Mouse (Mus musculus) stomach, embryonic 14.5 days (tissue): ENCODE data around the gene Pid1. TPM values are rescaled to one million over a fixed set of nuclear protein-coding genes. Genes with fewer than 3 reads are reported as not detected.
"Not testable (repeated sequence)": the region's sequence is repeated elsewhere in the genome, so short reads cannot be mapped to it uniquely, and the experiment has no call there.

Experiments
- ATAC-seq: fragments of 200-750 bp; cut with Nextera tagmentation; 2 replicates; pipeline ENCODE4 v1.8.0; 2017; ENCODE audit warnings: low read depth, moderate TSS enrichment; ENCODE audit not compliant: insufficient number of reproducible peaks, insufficient read depth, low FRiP score
- H3K27ac ChIP-seq: fragments of 300-500 bp; sonication (generic); 2 replicates; pipeline ENCODE4 v1.5.1; 2014; ENCODE audit warnings: mild to moderate bottlenecking, low read length, moderate library complexity, mixed read lengths
- H3K27me3 ChIP-seq: fragments of 300-500 bp; sonication (generic); 2 replicates; pipeline ENCODE4 v1.6.1; 2014; ENCODE audit warnings: low read length, control low read depth, mixed read lengths; ENCODE audit not compliant: control insufficient read depth, insufficient read depth
- H3K36me3 ChIP-seq: fragments of 300-500 bp; sonication (generic); 2 replicates; pipeline ENCODE4 v1.6.1; 2014; ENCODE audit warnings: mild to moderate bottlenecking, control low read depth, low read length, moderate library complexity, mixed read lengths; ENCODE audit not compliant: control insufficient read depth, insufficient read depth
- H3K4me1 ChIP-seq: fragments of 300-500 bp; sonication (generic); 2 replicates; pipeline ENCODE4 v1.6.1; 2014; ENCODE audit warnings: low read length, control low read depth, mixed read lengths; ENCODE audit not compliant: control insufficient read depth, insufficient read depth
- H3K4me2 ChIP-seq: fragments of 300-500 bp; sonication (generic); replicated peaks from 2 replicates; pipeline ENCODE4 v1.6.1; 2014; ENCODE audit warnings: low read depth, low read length, control low read depth
- H3K4me3 ChIP-seq: fragments of 300-500 bp; sonication (generic); 2 replicates; pipeline ENCODE4 v1.5.1; 2014; ENCODE audit warnings: low read depth, low read length, control low read depth
- H3K9ac ChIP-seq: fragments of 300-500 bp; sonication (generic); replicated peaks from 2 replicates; pipeline ENCODE4 v1.6.1; 2014; ENCODE audit warnings: low read depth, mild to moderate bottlenecking, control low read depth, low read length, moderate library complexity, mixed read lengths
- H3K9me3 ChIP-seq: fragments of 300-500 bp; sonication (generic); 2 replicates; pipeline ENCODE4 v1.6.1; 2016; ENCODE audit warnings: low read depth, low read length, control low read depth; ENCODE audit not compliant: control insufficient read depth
- WGBS: fragments of 180-500 bp; shearing (Covaris S2); extraction: QIAGEN DNeasy Blood & Tissue Kit; methylation state at CpG from one replicate; pipeline ENCODE4 v1.1.7; 2014; 5-methylcytosine and 5-hydroxymethylcytosine counted together
- polyA plus RNA-seq: library from polyadenylated mRNA; unstranded; fragments of >200 nt; fragmentation: Nextera tagmentation; extraction: Ambion mirVana; gene quantifications from 2 replicates; pipeline ENCODE4 v1.2.1, GENCODE M21; 2014

Gene Pid1
- polyA plus RNA-seq, 1 experiment from 2014 or later = 16.7 TPM

DNA sequence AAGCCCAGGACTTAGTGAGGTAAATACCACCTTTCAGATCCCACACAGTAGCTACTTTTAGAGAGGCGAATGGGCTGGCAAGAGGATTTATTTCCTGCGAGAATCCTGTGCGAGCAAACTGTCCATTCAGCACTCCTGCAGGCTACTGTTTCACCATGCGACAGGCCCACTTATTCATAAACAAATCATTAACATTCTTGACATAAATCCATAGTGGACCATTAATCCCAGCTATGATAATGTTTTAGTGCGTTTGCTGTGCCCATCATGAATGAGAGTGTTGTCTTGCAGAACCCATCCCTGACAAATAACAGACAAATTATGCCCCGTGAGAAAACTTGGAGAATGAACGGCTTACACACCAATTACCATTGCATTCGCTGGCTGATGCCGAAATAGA, 152.5 kb downstream of the Pid1 start:
- WGBS = 37% methylated on average over 9 of the region's 9 CpGs
- no peak for ATAC-seq
- Histone ChIP-seq H3K9me3 (no peaks in the 10 kb centered on the region), H3K9ac (no peak overlapping the region), H3K36me3 (no peaks in the 10 kb centered on the region), H3K4me1 (no peaks in the 10 kb centered on the region), H3K4me2 (no peak overlapping the region), H3K4me3 (no peak overlapping the region), H3K27me3 (no peaks in the 10 kb centered on the region), H3K27ac (no peak overlapping the region)

DNA sequence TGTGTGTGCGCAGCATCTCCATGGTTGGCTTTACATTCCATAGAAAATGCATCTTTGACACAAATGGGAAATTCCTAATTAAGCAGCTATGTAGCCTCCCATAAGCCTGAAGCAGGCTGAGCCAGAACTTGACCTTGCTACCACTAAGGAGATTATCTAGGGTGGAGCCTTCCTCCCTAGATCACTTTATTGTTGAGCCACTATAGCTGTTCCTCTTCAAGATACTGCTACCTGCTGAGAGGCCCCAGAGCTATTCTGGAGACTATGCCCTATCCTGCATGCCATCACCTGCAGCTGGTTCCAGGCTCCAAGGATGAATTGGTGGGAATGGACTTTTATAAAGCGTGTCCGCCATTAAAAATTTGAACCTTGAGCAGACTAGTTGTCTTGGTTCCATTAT, 158.2 kb downstream of the Pid1 start:
- not testable (repeated sequence) for ATAC-seq, H3K9ac ChIP-seq, H3K4me3 ChIP-seq, H3K4me2 ChIP-seq, H3K36me3 ChIP-seq, H3K27ac ChIP-seq, H3K27me3 ChIP-seq, H3K4me1 ChIP-seq, H3K9me3 ChIP-seq
- 95% methylated on average over 3 of the region's 3 CpGs for WGBS

DNA sequence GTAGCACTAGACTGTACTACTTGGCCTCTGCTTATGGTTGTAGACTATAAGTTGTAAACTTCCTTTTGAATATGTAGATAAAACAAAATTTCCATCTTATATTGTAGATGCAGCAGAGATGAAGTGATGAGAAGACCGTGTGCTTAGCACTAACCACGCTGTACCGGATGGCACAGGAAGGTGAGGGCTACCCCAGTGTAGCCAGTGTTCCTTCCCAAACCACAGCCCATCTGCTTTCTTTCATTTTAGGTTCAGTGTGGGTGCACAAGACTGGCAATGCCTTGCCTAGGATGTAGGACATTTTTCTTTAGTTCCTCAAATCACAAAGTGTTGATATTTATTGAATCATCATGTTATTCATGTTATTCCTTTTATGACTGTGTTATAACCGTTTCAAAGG, 160.5 kb downstream of the Pid1 start:
- Histone ChIP-seq H3K4me3 (no peak overlapping the region), H3K27ac (no peak overlapping the region), H3K36me3 (no peaks in the 10 kb centered on the region), H3K4me2 (no peak overlapping the region), H3K27me3 (no peaks in the 10 kb centered on the region), H3K9ac (no peak overlapping the region), H3K9me3 (no peaks in the 10 kb centered on the region), H3K4me1 (no peaks in the 10 kb centered on the region)
- ATAC-seq = no peak
- WGBS = 85% methylated on average over 4 of the region's 4 CpGs

DNA sequence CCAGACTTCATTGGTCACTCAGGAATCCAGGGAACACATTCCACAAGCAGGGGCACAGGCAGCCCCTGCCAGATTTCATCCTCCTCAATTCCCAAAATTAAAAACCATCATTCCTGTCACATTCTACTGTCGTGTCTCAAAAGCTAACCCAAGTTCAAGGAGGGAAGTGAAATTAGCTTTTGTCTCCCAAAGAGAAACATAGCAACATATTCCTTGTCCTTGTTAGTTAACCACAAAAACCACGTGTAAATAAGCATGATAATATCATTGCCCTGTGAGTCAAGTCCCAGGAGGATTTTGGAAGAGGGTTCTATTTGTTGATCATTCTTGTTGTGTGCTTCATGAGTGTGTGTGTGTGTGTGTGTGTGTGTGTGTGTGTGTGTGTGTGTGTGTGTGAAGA, 164.1 kb downstream of the Pid1 start:
- no peaks in the 10 kb centered on the region for H3K9me3 ChIP-seq
- 63% methylated on average over 2 of the region's 2 CpGs for WGBS
- no peak overlapping the region for H3K27ac ChIP-seq
- no peaks in the 10 kb centered on the region for H3K4me1 ChIP-seq
- no peak for ATAC-seq
- no peak overlapping the region for H3K4me2 ChIP-seq
- H3K9ac ChIP-seq = no peak overlapping the region
- no peaks in the 10 kb centered on the region for H3K36me3 ChIP-seq
- no peak overlapping the region for H3K4me3 ChIP-seq
- no peaks in the 10 kb centered on the region for H3K27me3 ChIP-seq

DNA sequence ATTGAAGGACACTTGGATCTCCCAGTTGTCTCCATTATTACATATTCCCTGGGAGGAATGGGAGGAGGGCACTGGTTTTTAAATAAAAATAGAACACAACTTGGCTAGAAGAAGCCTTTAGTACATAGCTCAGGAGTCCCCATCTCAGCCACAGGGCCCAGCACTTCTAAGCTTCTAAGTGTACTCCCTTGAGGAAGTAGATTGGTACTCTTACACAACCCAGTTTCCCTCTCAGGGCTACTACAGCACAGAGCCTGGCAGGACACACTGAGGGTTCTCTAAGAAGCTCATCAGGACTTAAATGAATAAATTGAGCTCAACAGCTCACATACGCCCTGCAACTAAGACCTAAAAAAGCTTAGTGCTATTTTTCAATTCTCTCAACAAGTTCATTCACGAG, 165.1 kb downstream of the Pid1 start:
- Histone ChIP-seq H3K4me1 (no peaks in the 10 kb centered on the region), H3K27me3 (no peaks in the 10 kb centered on the region), H3K27ac (no peak overlapping the region), H3K4me3 (no peak overlapping the region), H3K36me3 (no peaks in the 10 kb centered on the region), H3K4me2 (no peak overlapping the region), H3K9ac (no peak overlapping the region), H3K9me3 (no peaks in the 10 kb centered on the region)
- ATAC-seq = no peak
- WGBS = 82% methylated on average over 2 of the region's 2 CpGs

DNA sequence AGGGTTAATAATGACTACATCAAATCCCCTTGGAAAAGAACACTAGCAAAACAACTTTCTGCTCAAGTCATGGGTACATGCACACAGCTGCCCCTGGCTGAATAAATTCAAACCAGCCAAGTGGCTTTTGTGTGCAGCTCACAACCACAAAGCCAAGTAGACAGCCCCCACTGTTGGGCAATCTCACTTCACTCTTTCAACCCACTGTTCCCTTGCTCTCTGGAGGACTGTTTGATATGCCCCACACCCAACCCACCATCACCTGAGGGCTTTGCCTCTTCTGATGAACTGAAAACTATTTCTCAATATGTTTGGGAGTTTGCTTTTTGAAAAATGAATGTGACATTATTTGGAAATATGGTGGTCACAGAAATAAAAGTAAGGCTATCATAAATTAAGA, 171.8 kb downstream of the Pid1 start:
- Histone ChIP-seq H3K4me3 (no peak overlapping the region), H3K36me3 (no peaks in the 10 kb centered on the region), H3K9me3 (no peaks in the 10 kb centered on the region), H3K9ac (no peak overlapping the region), H3K27me3 (no peaks in the 10 kb centered on the region), H3K4me1 (no peaks in the 10 kb centered on the region), H3K27ac (no peak overlapping the region), H3K4me2 (no peak overlapping the region)
- ATAC-seq = no peak

DNA sequence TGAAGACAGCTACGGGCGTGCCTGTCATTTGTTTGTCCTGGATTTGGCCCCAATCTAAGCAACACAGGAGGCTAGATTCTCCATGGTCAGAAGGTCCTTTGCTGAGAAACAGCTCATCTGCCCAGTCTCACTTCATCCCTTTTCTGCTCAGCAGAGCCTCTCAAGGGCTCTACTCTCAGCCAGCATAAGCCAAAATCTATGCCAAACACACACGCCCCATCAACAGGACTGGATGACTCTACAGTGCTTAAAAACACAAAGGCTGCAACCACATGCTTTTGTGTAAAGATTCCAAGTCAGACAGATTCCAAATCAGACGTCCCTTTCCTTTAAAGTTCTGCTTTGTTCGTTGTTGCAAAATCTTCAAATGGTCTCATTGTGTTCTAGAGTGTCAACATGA, 174.5 kb downstream of the Pid1 start:
- H3K9ac ChIP-seq = no peak overlapping the region
- no peak for ATAC-seq
- H3K9me3 ChIP-seq = no peaks in the 10 kb centered on the region
- no peaks in the 10 kb centered on the region for H3K27me3 ChIP-seq
- H3K4me2 ChIP-seq = no peak overlapping the region
- H3K4me3 ChIP-seq = no peak overlapping the region
- H3K36me3 ChIP-seq = no peaks in the 10 kb centered on the region
- no peak overlapping the region for H3K27ac ChIP-seq
- no peaks in the 10 kb centered on the region for H3K4me1 ChIP-seq
- WGBS = 80% methylated on average over 5 of the region's 5 CpGs

DNA sequence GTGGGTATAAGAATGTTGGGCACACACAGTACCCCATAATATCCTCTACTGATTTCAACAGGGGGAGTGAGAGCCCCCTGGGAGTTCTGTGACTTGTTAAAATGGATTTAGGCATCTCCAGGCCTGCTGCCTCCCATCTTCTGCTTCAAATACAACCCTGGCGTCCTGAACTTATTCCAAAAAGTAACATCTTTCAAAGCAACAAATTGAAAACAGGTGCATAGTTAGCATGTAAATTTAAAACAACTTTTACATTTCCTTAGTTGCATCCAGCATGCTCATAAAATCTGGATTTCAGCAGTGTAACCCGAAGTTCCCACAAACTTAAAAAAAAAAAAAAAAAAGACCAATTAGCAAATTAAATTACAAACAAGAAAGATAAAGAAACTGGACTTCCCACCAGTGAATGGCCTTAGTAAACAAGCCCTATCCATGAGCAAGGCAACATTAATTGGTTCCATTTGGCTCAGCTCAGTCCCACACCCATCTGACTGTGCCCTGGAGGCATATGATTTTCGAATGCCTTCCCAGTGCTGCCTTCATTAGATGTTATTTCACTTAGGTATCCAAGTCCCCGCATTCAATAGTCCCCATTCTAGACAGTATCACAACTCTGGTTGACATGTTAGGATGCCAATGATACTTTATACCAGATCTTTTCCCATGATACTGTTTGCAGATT, 177.1 kb downstream of the Pid1 start:
- ATAC-seq = no peak
- H3K27ac ChIP-seq = no peak overlapping the region
- H3K36me3 ChIP-seq = no peaks in the 10 kb centered on the region
- H3K4me2 ChIP-seq = no peak overlapping the region
- no peaks in the 10 kb centered on the region for H3K4me1 ChIP-seq
- WGBS = 79% methylated on average over 4 of the region's 4 CpGs
- no peak overlapping the region for H3K4me3 ChIP-seq
- no peak overlapping the region for H3K9ac ChIP-seq
- H3K27me3 ChIP-seq = no peaks in the 10 kb centered on the region
- H3K9me3 ChIP-seq = no peaks in the 10 kb centered on the region

DNA sequence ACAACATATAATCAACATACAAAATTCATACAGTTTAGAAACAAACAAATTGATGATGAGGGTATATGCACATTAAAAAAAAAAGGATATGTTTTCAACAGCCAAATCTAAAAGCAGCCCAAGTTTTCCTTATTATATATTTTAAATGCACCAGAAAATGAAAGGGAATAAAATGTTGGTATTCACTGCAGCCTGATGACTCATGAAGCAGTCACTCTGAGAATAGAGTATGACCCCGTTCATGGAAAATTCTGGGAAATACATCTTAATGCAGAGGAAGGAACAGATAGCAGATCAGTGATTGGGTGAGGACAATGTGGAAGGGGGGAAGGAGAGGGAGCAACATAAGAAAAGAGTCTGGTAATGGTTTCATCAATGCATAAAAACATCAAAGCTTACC, 186.3 kb downstream of the Pid1 start:
- ATAC-seq = no peak
- H3K27ac ChIP-seq = no peak overlapping the region
- no peaks in the 10 kb centered on the region for H3K4me1 ChIP-seq
- no peak overlapping the region for H3K9ac ChIP-seq
- WGBS = 62% methylated on average over 1 of the region's 1 CpGs
- no peaks in the 10 kb centered on the region for H3K9me3 ChIP-seq
- H3K36me3 ChIP-seq = no peaks in the 10 kb centered on the region
- no peaks in the 10 kb centered on the region for H3K27me3 ChIP-seq
- H3K4me3 ChIP-seq = no peak overlapping the region
- no peak overlapping the region for H3K4me2 ChIP-seq
